Mouse (Mus musculus) embryonic facial prominence, embryonic 15.5 days (tissue): ENCODE results near the gene Rmnd5b. TPM values are rescaled to one million over a fixed set of nuclear protein-coding genes. Genes with fewer than 3 reads are reported as not detected.

Source experiments
- ATAC-seq: fragments of 200-750 bp; cut with Nextera tagmentation; 2 replicates; pipeline ENCODE4 v1.8.0; 2017; ENCODE audit warnings: low read depth, moderate TSS enrichment; ENCODE audit not compliant: insufficient number of reproducible peaks, low FRiP score, low TSS enrichment
- H3K27ac ChIP-seq: fragments of 300-500 bp; sonication (generic); replicated peaks from 2 replicates; pipeline ENCODE4 v1.5.1; 2015; ENCODE audit warnings: mild to moderate bottlenecking, inconsistent platforms
- H3K27me3 ChIP-seq: fragments of 300-500 bp; sonication (generic); 2 replicates; pipeline ENCODE4 v1.6.1; 2015; ENCODE audit warnings: inconsistent platforms
- H3K36me3 ChIP-seq: fragments of 300-500 bp; sonication (generic); 2 replicates; pipeline ENCODE4 v1.6.1; 2015; ENCODE audit warnings: mild to moderate bottlenecking, inconsistent platforms
- H3K4me1 ChIP-seq: fragments of 300-500 bp; sonication (generic); 2 replicates; pipeline ENCODE4 v1.6.1; 2015; ENCODE audit warnings: inconsistent platforms
- H3K4me2 ChIP-seq: fragments of 300-500 bp; sonication (generic); replicated peaks from 2 replicates; pipeline ENCODE4 v1.6.1; 2015; ENCODE audit warnings: mild to moderate bottlenecking, inconsistent platforms
- H3K4me3 ChIP-seq: fragments of 300-500 bp; sonication (generic); replicated peaks from 2 replicates; pipeline ENCODE4 v1.5.1; 2015; ENCODE audit warnings: mild to moderate bottlenecking, inconsistent platforms
- H3K9ac ChIP-seq: fragments of 300-500 bp; sonication (generic); 2 replicates; pipeline ENCODE4 v1.6.1; 2015; ENCODE audit warnings: inconsistent platforms
- H3K9me3 ChIP-seq: fragments of 300-500 bp; sonication (generic); replicated peaks from 2 replicates; pipeline ENCODE4 v1.6.1; 2016; ENCODE audit warnings: inconsistent platforms
- WGBS: fragments of 180-500 bp; shearing (Covaris S2); methylation state at CpG from one replicate; pipeline ENCODE4 v1.1.7; 2015; 5-methylcytosine and 5-hydroxymethylcytosine counted together
- polyA plus RNA-seq: library from polyadenylated mRNA; unstranded; fragments of >200 nt; fragmentation: Nextera tagmentation; extraction: Ambion mirVana; gene quantifications from 2 replicates; pipeline ENCODE4 v1.2.1, GENCODE M21; 2015

Rmnd5b gene
- polyA plus RNA-seq, 1 experiment from 2014 or later = 53.1 TPM

- Histone ChIP-seq H3K9ac (no peak overlapping the region), H3K9me3 (no peaks in the 10 kb centered on the region), H3K4me1 (peaks cover 19% of the 10 kb centered on the region), H3K4me3 (no peak overlapping the region), H3K4me2 (no peak overlapping the region), H3K27ac (no peak overlapping the region), H3K36me3 (no peaks in the 10 kb centered on the region), H3K27me3 (no peaks in the 10 kb centered on the region)
- ATAC-seq = no peak
- 78% methylated on average over 16 of the region's 16 CpGs for WGBS
Measured at GRCm38 (mm10) chr11:51661867-51662365, 26.2 kb upstream of the Rmnd5b start.

GRCm38 (mm10) chr11:51658705-51659104, 23.0 kb upstream of the Rmnd5b start:
- Histone ChIP-seq H3K27ac (peak overlapping the region; percentile 72), H3K4me1 (peaks cover 33% of the 10 kb centered on the region), H3K9ac (no peak overlapping the region), H3K36me3 (no peaks in the 10 kb centered on the region), H3K4me3 (no peak overlapping the region), H3K27me3 (no peaks in the 10 kb centered on the region), H3K4me2 (0 out of 2 replicates have a peak overlapping the region, but pooled peaks have one; percentile 8), H3K9me3 (no peaks in the 10 kb centered on the region)
- ATAC-seq = peak; percentile 80
- WGBS = 15% methylated on average over 6 of the region's 6 CpGs

- H3K4me2 ChIP-seq = 0 out of 2 replicates have a peak overlapping the region, but pooled peaks have one; percentile 8
- H3K27ac ChIP-seq = peak overlapping the region; percentile 58
- no peak for ATAC-seq
- WGBS = 32% methylated on average over 7 of the region's 7 CpGs
- H3K36me3 ChIP-seq = no peaks in the 10 kb centered on the region
- peaks cover 33% of the 10 kb centered on the region for H3K4me1 ChIP-seq
- H3K9me3 ChIP-seq = no peaks in the 10 kb centered on the region
- no peak overlapping the region for H3K4me3 ChIP-seq
- H3K9ac ChIP-seq = no peak overlapping the region
- H3K27me3 ChIP-seq = no peaks in the 10 kb centered on the region
Measured at GRCm38 (mm10) chr11:51658291-51658690, 22.6 kb upstream of the Rmnd5b start.

GRCm38 (mm10) chr11:51656798-51657521, 21.3 kb upstream of the Rmnd5b start:
- no peaks in the 10 kb centered on the region for H3K9me3 ChIP-seq
- no peaks in the 10 kb centered on the region for H3K27me3 ChIP-seq
- H3K27ac ChIP-seq = no peak overlapping the region
- no peak overlapping the region for H3K9ac ChIP-seq
- ATAC-seq = no peak
- H3K36me3 ChIP-seq = no peaks in the 10 kb centered on the region
- H3K4me2 ChIP-seq = no peak overlapping the region
- 61% methylated on average over 10 of the region's 10 CpGs for WGBS
- H3K4me1 ChIP-seq = peaks cover 33% of the 10 kb centered on the region
- H3K4me3 ChIP-seq = no peak overlapping the region

- Histone ChIP-seq H3K9me3 (no peaks in the 10 kb centered on the region), H3K4me3 (no peak overlapping the region), H3K4me2 (no peak overlapping the region), H3K27ac (no peak overlapping the region), H3K36me3 (no peaks in the 10 kb centered on the region), H3K9ac (no peak overlapping the region), H3K27me3 (no peaks in the 10 kb centered on the region), H3K4me1 (peaks cover 38% of the 10 kb centered on the region)
- ATAC-seq = no peak
- WGBS = 82% methylated on average over 3 of the region's 3 CpGs
Measured at GRCm38 (mm10) chr11:51654891-51655290, 19.2 kb upstream of the Rmnd5b start.

GRCm38 (mm10) chr11:51653736-51654135, 18.0 kb upstream of the Rmnd5b start:
- H3K27me3 ChIP-seq = no peaks in the 10 kb centered on the region
- 85% methylated on average over 6 of the region's 6 CpGs for WGBS
- no peak overlapping the region for H3K4me2 ChIP-seq
- no peaks in the 10 kb centered on the region for H3K36me3 ChIP-seq
- peaks cover 42% of the 10 kb centered on the region for H3K4me1 ChIP-seq
- no peak for ATAC-seq
- no peak overlapping the region for H3K4me3 ChIP-seq
- H3K27ac ChIP-seq = no peak overlapping the region
- H3K9ac ChIP-seq = no peak overlapping the region
- no peaks in the 10 kb centered on the region for H3K9me3 ChIP-seq

- Histone ChIP-seq H3K4me2 (no peak overlapping the region), H3K27ac (no peak overlapping the region), H3K36me3 (no peaks in the 10 kb centered on the region), H3K9ac (no peak overlapping the region), H3K27me3 (no peaks in the 10 kb centered on the region), H3K4me3 (no peak overlapping the region), H3K4me1 (peaks cover 42% of the 10 kb centered on the region), H3K9me3 (no peaks in the 10 kb centered on the region)
- no peak for ATAC-seq
- WGBS = 87% methylated on average over 4 of the region's 4 CpGs
Measured at GRCm38 (mm10) chr11:51652889-51653418, 17.3 kb upstream of the Rmnd5b start.

- peak within 1 kb of the TSS; percentile 97 for H3K4me2 ChIP-seq
- no peaks in the 10 kb centered on the region for H3K9me3 ChIP-seq
- peak within 1 kb of the TSS; percentile 62 for H3K9ac ChIP-seq
- H3K27ac ChIP-seq = peak within 1 kb of the TSS; percentile 83
- peak; percentile 72 for ATAC-seq
- peak within 1 kb of the TSS; percentile 70 for H3K4me3 ChIP-seq
- H3K36me3 ChIP-seq = no peaks in the 10 kb centered on the region
- H3K27me3 ChIP-seq = no peaks in the 10 kb centered on the region
- WGBS = 1% methylated on average over 70 of the region's 70 CpGs
- peaks cover 42% of the 10 kb centered on the region for H3K4me1 ChIP-seq
Measured at GRCm38 (mm10) chr11:51650691-51651515, 15.2 kb upstream of the Rmnd5b start, which contains the start of the genes N4bp3 and D930048N14Rik. Gene N4bp3, minus strand, starts transcription at chr11:51650842. Gene D930048N14Rik, plus strand, starts transcription at chr11:51650954.

- H3K9ac ChIP-seq = peak overlapping the region; percentile 62
- peak overlapping the region; percentile 83 for H3K27ac ChIP-seq
- peak overlapping the region; percentile 97 for H3K4me2 ChIP-seq
- H3K4me1 ChIP-seq = peaks cover 47% of the 10 kb centered on the region
- WGBS = under 1% methylated on average over 30 of the region's 30 CpGs
- H3K27me3 ChIP-seq = no peaks in the 10 kb centered on the region
- 0 out of 2 replicates have a peak, but pooled peaks cover 4% of the 10 kb centered on the region for H3K36me3 ChIP-seq
- no peaks in the 10 kb centered on the region for H3K9me3 ChIP-seq
- no peak for ATAC-seq
- peak overlapping the region; percentile 70 for H3K4me3 ChIP-seq
Measured at GRCm38 (mm10) chr11:51650261-51650660, 14.6 kb upstream of the Rmnd5b start.

- Histone ChIP-seq H3K27ac (peak overlapping the region; percentile 83), H3K4me2 (peak overlapping the region; percentile 97), H3K4me3 (peak overlapping the region; percentile 70), H3K27me3 (no peaks in the 10 kb centered on the region), H3K36me3 (0 out of 2 replicates have a peak, but pooled peaks cover 8% of the 10 kb centered on the region), H3K4me1 (peaks cover 50% of the 10 kb centered on the region), H3K9me3 (no peaks in the 10 kb centered on the region), H3K9ac (peak overlapping the region; percentile 62)
- no peak for ATAC-seq
- WGBS = 4% methylated on average over 7 of the region's 7 CpGs
Measured at GRCm38 (mm10) chr11:51649889-51650199, 14.1 kb upstream of the Rmnd5b start.
